Mouse (Mus musculus) brain, embryonic 14.5 days (tissue): Measurements from ENCODE around the gene Gp9. TPM values are rescaled to one million over a fixed set of nuclear protein-coding genes. Genes with fewer than 3 reads are reported as not detected.

Experiments used
- DNase-seq: peaks from one replicate; pipeline ENCODE4 v3.0.0-alpha.2; 2011; ENCODE audit warnings: low read depth
- CTCF ChIP-seq: fragments of 200-500 bp; IDR thresholded peaks from 2 replicates; pipeline ENCODE4 v1.5.1; 2012; ENCODE audit warnings: inconsistent platforms, mild to moderate bottlenecking, moderate library complexity, borderline replicate concordance; ENCODE audit not compliant: insufficient read depth, insufficient read length; ENCODE audit errors: extremely low read depth
- POLR2A ChIP-seq: fragments of 200-500 bp; IDR thresholded peaks from 2 replicates; pipeline ENCODE4 v1.6.1; 2012; ENCODE audit warnings: mild to moderate bottlenecking, inconsistent platforms, borderline replicate concordance; ENCODE audit not compliant: poor library complexity, insufficient read depth, insufficient read length, severe bottlenecking; ENCODE audit errors: extremely low read depth
- polyA plus RNA-seq: library from polyadenylated mRNA; depleted of rRNA; stranded (reverse); fragments of >200 nt; gene quantifications from 2 replicates; pipeline ENCODE4 v1.2.3, GENCODE M21; 2012; rRNA removed

The Gp9 gene
- 0.50 and 1.3 TPM in 2 replicates for polyA plus RNA-seq

DNA sequence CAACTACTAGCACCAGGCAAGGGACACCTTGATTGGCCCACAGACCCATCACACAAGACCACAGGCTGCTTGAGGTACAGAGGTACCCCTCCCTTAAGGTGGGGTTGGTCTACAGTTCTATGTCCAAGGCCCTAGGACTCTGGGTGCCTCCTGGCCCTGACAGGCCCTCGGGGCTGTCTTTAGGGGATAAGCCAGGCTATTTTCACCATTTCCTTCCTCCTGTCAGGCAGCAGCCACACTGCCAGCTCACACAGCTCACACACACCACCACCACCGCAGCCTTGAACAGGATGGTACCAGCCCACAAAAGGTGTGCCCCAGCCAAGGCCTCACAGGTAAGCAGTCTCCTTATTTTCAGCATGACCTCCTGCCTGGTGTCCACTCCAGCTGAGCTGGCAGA is at the start of gene Gp9:
TSS of gene Gp9 (plus strand) at position 231 of the 400 bp plus-strand sequence.
- no peak for DNase-seq
- TF ChIP-seq POLR2A, result no peak
- TF ChIP-seq CTCF, result no peak

DNA sequence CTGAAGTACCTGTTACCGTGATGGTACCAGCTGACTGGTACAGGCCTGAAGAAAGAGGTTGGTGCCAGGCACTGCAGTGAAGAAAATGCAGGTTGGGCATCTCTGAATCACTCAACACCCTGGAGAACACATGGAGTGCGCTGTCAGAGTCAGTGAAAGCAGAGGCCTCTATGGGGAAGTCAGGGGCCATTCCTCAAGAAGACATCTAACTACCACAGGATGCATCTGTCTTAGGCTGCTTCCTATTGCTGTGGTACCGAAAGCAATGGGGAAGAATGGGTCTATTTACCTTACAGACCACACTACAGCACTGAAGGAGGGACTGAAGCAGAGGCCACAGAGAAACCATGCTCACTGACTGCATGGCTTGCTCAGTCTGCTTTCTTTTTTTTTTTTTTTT is 49.8 kb upstream of the Gp9 start:
- TF ChIP-seq CTCF (no peak), POLR2A (no peak)
- DNase-seq, result no peak

DNA sequence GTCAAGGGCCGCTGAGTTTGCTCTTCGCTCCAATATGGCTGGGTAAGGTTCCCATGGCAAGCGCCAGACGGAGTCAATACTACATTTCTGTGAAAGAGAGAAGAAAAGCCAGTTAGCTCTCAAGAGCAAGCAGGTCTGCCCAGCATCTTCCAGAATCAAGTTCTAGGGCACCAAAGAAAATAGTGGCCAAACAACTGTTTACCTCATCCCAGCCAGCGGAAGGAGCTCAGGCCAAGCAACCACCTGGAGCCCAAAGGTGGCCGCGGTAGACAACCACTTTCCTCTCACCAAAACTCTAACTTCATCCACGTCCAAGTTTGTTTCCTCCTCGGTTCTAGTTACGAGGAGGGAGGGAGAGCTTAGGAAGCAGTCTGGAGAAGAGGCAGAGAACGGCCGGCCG is 47.7 kb upstream of the Gp9 start:
- no peak for TF ChIP-seq POLR2A
- TF ChIP-seq CTCF, result no peak
- no peak for DNase-seq

DNA sequence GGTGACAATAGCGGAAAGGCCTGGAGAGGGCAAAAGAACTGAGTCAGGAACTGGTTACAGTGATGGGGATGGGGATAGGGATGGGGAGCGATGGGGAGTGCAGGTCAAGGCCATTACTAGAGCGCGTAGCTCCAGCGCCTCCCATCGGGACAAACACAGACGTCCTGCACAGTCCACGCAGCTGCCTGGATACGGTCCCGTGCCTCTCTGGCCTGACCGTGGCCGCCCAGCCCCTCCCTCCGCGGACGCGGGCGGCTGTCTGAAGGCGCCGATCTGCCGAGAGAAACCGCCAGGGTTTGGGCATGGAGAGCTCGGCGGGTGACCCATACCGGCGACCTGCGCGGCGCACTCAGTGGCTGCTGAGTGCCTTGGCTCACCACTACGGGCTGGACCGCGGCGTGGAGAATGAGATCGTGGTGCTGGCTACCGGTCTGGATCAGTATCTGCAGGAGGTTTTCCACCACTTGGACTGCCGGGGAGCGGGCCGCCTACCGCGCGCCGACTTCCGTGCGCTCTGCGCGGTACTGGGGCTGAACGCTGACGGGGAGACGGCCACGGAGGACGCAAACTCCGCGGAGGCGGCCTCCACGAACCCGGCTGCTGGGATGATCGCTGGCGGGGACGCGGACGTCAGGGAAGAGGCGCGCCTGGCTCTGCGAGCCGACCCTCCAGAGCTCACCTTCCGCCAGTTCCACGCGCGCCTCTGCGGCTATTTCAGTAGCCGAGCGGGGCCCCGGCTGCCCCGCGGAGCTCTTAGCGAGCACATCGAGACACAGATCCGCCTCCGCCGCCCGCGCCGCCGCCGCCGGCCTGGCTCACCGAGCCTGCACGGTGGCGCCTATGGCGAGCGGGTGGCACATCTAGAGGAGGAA is 47.0 kb upstream of the Gp9 start, which contains the start of gene Efcc1:
TSS of gene Efcc1 (plus strand) at position 279 of the 872 bp plus-strand sequence.
- TF ChIP-seq POLR2A (0 out of 2 replicates have a peak, but pooled peaks have one; percentile 11), CTCF (no peak)
- DNase-seq, result peak; percentile 71

DNA sequence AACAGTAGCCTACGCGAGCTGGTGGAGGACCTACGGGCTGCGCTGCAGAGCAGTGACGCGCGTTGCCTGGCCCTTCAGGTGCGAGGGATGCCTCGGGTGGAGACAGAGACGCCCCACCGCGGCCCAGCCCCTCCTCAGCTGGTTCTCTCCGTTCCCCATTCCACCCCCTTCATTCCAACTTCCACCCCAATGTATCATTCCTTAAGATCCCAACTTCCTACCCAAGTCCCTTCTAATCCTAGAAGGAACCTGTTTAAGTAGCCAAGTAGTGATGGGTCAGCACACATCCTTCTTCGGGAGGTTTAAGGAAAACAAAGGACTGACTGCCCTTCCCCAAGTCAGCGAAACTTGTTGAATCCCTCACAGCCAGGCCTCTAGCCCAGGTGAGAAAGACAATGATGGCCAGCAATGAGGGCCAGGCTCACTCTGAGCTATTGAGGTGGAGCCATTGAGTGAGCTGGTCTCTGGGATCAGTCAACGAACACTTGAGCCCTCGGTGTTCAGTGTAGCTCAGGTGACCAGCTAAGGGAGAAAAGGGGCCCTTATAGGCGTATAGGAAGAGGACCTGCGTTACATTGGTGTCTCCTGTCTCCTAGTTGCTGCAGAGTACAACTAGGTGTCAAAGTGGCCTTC is 46.3 kb upstream of the Gp9 start:
- TF ChIP-seq CTCF, result no peak
- no peak for TF ChIP-seq POLR2A
- DNase-seq, result no peak

DNA sequence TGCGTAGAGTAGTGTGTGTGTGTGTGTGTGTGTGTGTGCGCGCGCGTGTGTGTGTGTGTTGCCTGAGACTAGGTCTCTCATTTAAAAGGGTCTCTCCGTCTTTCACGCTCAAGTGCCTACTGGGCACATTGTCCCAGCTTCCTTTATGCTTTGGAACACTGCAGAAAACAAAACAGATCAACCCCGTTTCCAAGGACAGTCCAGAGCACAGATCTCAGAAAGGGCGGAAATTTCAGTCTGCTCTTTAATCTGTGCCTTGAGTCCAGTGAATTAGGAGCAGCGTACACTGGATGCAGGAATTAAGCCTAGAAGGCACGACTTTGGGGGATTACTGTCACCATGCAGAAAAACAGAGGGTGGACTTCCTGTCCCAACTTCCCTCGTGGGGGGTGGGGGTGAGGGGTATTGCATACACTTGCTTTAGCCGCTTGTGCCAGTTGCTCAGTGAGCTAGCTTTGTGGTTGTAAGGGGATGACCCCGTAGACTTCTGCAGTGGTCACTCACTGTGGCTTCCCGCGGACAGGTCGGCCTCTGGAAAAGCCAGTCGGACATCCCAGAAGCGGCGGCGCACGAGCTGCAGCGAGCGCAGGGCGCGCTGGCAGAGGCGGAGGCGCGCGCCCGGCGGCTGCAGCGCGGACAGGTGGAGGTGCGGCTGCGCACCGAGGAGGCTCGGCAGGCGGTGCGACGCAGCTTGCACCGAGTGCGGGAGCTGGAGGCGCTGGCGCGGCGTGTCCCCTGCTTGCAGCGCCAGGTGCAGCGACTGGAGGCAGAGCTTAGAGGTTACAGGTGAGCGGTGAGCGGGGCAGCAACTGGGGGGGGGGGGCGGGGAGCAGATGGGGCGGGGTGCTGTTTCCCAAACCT is 45.5 kb upstream of the Gp9 start:
- DNase-seq, result peak; percentile 53
- TF ChIP-seq POLR2A, result no peak
- TF ChIP-seq CTCF, result no peak

DNA sequence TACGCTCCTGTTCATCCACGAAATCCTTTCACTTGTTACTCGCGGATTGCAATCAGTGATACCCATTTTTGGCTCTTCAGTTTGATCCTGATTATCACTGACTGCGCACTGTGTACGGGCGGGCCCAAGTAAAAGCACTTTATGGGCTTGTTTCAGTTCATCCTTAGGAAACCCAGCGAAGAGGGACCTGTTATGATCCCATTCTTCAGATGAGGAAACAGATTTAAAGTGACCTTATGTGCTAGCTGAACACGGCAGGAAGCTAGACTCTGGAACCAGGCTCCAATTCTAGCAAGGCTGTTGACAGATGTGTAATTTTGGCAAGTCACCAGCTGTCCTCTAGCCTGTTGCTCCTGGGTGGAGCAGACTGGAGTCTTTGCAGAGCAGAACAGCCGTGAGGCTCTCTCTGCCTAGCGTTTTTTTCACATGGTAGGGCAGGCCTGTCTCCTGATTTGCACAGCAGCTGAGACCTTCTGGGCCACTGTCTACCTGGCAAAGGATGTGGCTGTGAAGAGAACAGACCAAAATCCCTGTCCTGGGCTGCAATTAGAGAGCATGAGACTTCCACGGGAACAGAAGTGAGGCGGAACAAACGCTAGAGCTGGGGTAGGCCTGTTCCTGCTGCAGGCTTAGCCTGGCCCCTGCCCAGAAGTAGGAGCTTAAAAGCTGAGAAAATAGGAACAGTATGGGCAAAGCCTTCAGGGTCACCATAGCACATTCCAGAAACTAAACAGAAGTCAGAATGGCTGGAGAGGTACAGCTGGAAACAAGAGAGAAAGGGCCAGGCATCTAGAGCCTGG is 44.5 kb upstream of the Gp9 start:
- no peak for TF ChIP-seq CTCF
- TF ChIP-seq POLR2A, result no peak
- peak; percentile 42 for DNase-seq

DNA sequence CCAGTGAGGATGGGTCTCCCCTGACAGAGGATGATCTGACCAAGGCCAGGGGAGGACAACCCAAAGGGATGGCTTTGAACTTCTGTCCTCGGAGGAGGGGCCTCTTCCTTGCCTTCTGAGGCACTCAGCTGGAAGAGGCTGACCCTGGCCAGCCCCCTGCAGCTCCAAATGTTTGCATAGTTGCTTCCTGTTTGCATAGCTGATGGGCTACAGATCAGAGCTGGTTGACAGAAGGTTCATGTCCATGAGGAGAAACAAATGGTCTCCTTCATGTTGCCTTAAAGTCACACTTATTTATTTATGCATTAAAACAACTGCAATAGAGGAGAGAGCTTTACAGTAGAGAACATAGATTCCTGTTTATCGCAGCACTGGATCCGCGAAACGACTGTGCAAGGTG is 43.7 kb upstream of the Gp9 start:
- peak; percentile 40 for DNase-seq
- TF ChIP-seq POLR2A (no peak), CTCF (no peak)

DNA sequence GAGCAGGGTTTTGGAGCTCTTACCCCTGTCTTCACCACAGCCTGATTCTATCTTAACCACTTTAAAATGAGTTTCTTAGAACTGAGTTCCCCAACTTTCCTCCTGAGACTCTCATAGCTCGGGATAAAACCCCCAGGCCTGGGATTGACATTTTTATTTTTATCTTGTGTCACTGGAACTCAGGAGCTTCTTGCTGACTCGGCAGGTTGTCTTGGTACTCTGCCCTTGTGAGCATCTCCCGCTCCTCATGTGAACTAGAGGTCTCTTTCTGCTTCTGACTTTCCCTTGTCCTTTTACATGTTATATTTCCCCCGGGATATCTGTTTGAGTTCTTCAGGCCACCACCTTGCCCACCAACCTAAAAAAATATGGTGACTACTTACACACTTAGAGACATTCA is 40.9 kb upstream of the Gp9 start:
- no peak for DNase-seq
- TF ChIP-seq CTCF (no peak), POLR2A (no peak)

DNA sequence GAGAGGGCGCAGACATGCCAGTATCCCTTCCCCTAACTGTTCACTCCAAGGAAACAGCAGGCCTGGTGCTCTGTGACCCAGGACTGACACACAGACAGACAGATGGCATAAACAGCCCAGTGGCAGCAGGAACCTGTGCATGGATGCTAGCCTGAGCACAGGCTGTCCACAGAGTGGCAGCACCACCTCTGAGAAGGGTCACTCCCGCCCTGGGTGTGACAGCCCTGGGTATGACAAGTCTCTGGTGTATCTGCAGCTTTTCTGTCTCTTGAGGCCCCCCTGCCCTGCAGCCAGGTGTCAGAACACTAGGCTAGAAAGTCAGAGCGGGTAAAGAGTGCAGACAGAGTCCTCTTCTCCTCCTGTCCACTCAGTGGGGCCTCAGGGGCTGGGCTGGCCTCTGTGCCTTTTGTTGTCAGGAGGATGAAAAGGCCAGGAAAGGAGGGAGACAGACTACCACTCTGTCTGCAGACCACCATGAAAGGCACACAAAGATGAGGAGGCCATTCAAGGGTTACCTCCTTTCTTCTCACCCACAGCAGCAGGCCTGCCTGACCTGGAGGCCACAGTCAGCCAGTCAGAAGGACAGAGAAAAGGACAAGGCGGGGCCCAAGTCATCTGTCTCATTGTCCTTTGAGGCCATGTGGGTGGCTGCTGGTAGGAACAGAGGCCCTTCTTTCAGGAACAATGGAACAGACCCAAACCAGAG is 39.8 kb upstream of the Gp9 start:
- peak; percentile 9 for DNase-seq
- TF ChIP-seq CTCF, result no peak
- TF ChIP-seq POLR2A, result no peak
